22 mouse cellular contexts compared by ENCODE assay signal in the genomic region with DNA sequence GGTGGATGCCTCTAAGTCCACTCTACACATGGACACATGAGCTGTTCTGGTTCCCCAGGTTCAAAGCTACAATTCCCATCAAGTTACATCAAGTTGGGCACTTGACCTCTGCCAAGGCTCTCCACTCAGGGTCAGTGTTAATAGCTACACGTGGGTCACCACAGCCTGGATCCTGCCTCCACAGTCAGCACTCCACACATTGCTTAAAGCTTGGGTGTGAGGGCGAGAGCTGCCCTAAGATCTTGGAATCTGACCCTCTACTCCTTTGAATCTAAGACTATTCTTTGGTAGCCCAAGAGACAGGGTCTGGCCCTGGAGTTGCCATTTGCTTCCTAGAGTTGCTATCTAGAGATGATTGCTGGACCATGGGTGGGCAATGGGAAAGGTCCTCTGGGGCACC. TPM values are rescaled to one million over a fixed set of nuclear protein-coding genes. Genes with fewer than 3 reads are reported as not detected.
DNase-seq lines count a peak whose midpoint lies in the region; ATAC-seq and TF ChIP-seq lines count a peak whose summit lies in the region.
"Had no signal": no experiment of that assay in that cellular context is flagged by ENCODE, and none has a peak within 500 bp of the region (broad histone marks: within the 10 kb centered on the region; RNA-seq: fewer than 3 reads in every experiment).

No protein-coding gene starts in this region.

- peak; percentile 2 to 19 for DNase-seq in heart, adult 2 months
- DNase-seq in heart, postnatal 36 days, result no peak
- DNase-seq in lung, postnatal 0 days (ENCODE audit: low spot score), result no peak
- DNase-seq in lung, postnatal 25 days (ENCODE audit: low spot score), result no peak
- DNase-seq in liver, embryonic 13.5 days, result no peak
- DNase-seq: adrenal gland, adult 2 months; cerebellum, postnatal 10 days; heart, postnatal 14 days; kidney, adult 9 months; lung, postnatal 14 days; right cerebral cortex, postnatal 25 days; thymus, adult 2 months had no signal

- no peaks in the 10 kb centered on the region for H3K27me3 ChIP-seq in heart, adult 2 months (ENCODE audit: control insufficient read depth, insufficient read depth, low read length)
- no peaks in the 10 kb centered on the region for H3K27me3 ChIP-seq in lung, postnatal 0 days (replicated peaks; ENCODE audit: insufficient read depth, low read length)
- H3K27me3 ChIP-seq in liver, embryonic 13.5 days, result no peaks in the 10 kb centered on the region
- H3K27me3 ChIP-seq in stomach, embryonic 15.5 days (replicated peaks), result no peaks in the 10 kb centered on the region
- H3K27me3 ChIP-seq in hindbrain, embryonic 16.5 days (replicated peaks; ENCODE audit: control insufficient read depth, insufficient read depth, low read length), result no peaks in the 10 kb centered on the region
- H3K27me3 ChIP-seq: limb, embryonic 13.5 days; neural tube, embryonic 12.5 days had no signal

- TF ChIP-seq EP300 in heart, adult 2 months (IDR thresholded peaks at IDR 0.05; ENCODE audit: insufficient read depth, low read depth, low read length), result no peak
- no peak for TF ChIP-seq EP300 in lung, postnatal 0 days (IDR thresholded peaks at IDR 0.05)

- peaks cover 19% of the 10 kb centered on the region for H3K4me1 ChIP-seq in heart, adult 2 months (ENCODE audit: control insufficient read depth, insufficient read depth, low read length)
- H3K4me1 ChIP-seq in lung, postnatal 0 days (ENCODE audit: insufficient read depth, low read depth, low read length), result peaks cover 19% of the 10 kb centered on the region
- H3K4me1 ChIP-seq in liver, embryonic 13.5 days (replicated peaks), result peaks cover 78% of the 10 kb centered on the region
- H3K4me1 ChIP-seq in stomach, embryonic 15.5 days, result peaks cover 22% of the 10 kb centered on the region
- H3K4me1 ChIP-seq in hindbrain, embryonic 16.5 days (ENCODE audit: control insufficient read depth, insufficient read depth, low read depth, low read length), result peaks cover 15% of the 10 kb centered on the region

- TF ChIP-seq POLR2A in heart, adult 2 months (IDR thresholded peaks at IDR 0.05; ENCODE audit: insufficient read depth, low read depth, low read length), result no peak

- no peak overlapping the region; the same call in 1 of the 2 replicates for H3K27ac ChIP-seq in heart, adult 2 months
- H3K27ac ChIP-seq in lung, postnatal 0 days (ENCODE audit: low read length), result peak overlapping the region; percentile 16; the same call in 1 of the 2 replicates
- H3K27ac ChIP-seq in liver, embryonic 13.5 days, result peak overlapping the region; percentile 87
- H3K27ac ChIP-seq in stomach, embryonic 15.5 days, result 0 out of 2 replicates have a peak overlapping the region, but pooled peaks have one; percentile 74
- H3K27ac ChIP-seq in hindbrain, embryonic 16.5 days (ENCODE audit: low read depth, low read length), result no peak overlapping the region
- H3K27ac ChIP-seq: neural tube, embryonic 12.5 days had no signal

- no peak for TF ChIP-seq CTCF in heart, adult 2 months (IDR thresholded peaks at IDR 0.05)
- no peak for TF ChIP-seq CTCF in lung, postnatal 0 days (IDR thresholded peaks at IDR 0.05)

- peaks cover 2% of the 10 kb centered on the region for H3K79me2 ChIP-seq in heart, adult 2 months (replicated peaks; ENCODE audit: control insufficient read depth, insufficient read depth, low read length)

- intact Hi-C loops in heart, adult 2 months (cut with DNase I), result loop anchor here (5.0 kb wide), 2 partner anchors 34 to 56 kb away; no protein-coding TSS in a partner anchor
- intact Hi-C loops in heart, postnatal 36 days (cut with DNase I), result no loop called here

- no peak for ATAC-seq in lung, postnatal 0 days
- ATAC-seq in liver, embryonic 13.5 days (ENCODE audit: low read depth), result no peak
- no peak for ATAC-seq in stomach, embryonic 15.5 days (ENCODE audit: insufficient read depth, low FRiP score, low read depth)
- no peak for ATAC-seq in hindbrain, embryonic 16.5 days

- H3K4me2 ChIP-seq in lung, postnatal 0 days (replicated peaks; ENCODE audit: low read depth, low read length), result no peak overlapping the region
- H3K4me2 ChIP-seq in liver, embryonic 13.5 days, result peak overlapping the region; percentile 87; the same call in 1 of the 2 replicates
- H3K4me2 ChIP-seq in stomach, embryonic 15.5 days, result no peak overlapping the region
- no peak overlapping the region for H3K4me2 ChIP-seq in hindbrain, embryonic 16.5 days (ENCODE audit: low read length)

- peaks cover 5% of the 10 kb centered on the region; the same call in 1 of the 2 replicates for H3K36me3 ChIP-seq in heart, adult 2 months (ENCODE audit: control insufficient read depth, insufficient read depth, low read length)
- peaks cover 13% of the 10 kb centered on the region for H3K36me3 ChIP-seq in lung, postnatal 0 days (ENCODE audit: insufficient read depth, low read length)
- peaks cover 26% of the 10 kb centered on the region for H3K36me3 ChIP-seq in liver, embryonic 13.5 days
- peaks cover 11% of the 10 kb centered on the region; the same call in 1 of the 2 replicates for H3K36me3 ChIP-seq in stomach, embryonic 15.5 days
- peaks cover 11% of the 10 kb centered on the region for H3K36me3 ChIP-seq in hindbrain, embryonic 16.5 days (ENCODE audit: control insufficient read depth, insufficient read depth, low read length)

- H3K9ac ChIP-seq in heart, adult 2 months (ENCODE audit: low read depth, low read length), result no peak overlapping the region
- H3K9ac ChIP-seq in lung, postnatal 0 days (replicated peaks; ENCODE audit: low read depth), result no peak overlapping the region
- H3K9ac ChIP-seq in liver, embryonic 13.5 days, result no peak overlapping the region
- H3K9ac ChIP-seq in stomach, embryonic 15.5 days, result no peak overlapping the region
- no peak overlapping the region for H3K9ac ChIP-seq in hindbrain, embryonic 16.5 days (ENCODE audit: low read depth, low read length)
- H3K9ac ChIP-seq: limb, embryonic 13.5 days had no signal

- H3K9me3 ChIP-seq in lung, postnatal 0 days (ENCODE audit: low read length), result no peaks in the 10 kb centered on the region
- H3K9me3 ChIP-seq in liver, embryonic 13.5 days (replicated peaks), result no peaks in the 10 kb centered on the region
- H3K9me3 ChIP-seq in stomach, embryonic 15.5 days, result no peaks in the 10 kb centered on the region
- no peaks in the 10 kb centered on the region for H3K9me3 ChIP-seq in hindbrain, embryonic 16.5 days (ENCODE audit: control insufficient read depth, low read length)
- H3K9me3 ChIP-seq: G1E; limb, embryonic 13.5 days; neural tube, embryonic 12.5 days had no signal

- 92% methylated on average over 2 of the region's 2 CpGs for WGBS in heart, adult 2 months
- 85% methylated on average over 2 of the region's 2 CpGs for WGBS in lung, postnatal 0 days
- WGBS in liver, embryonic 13.5 days (ENCODE audit: insufficient replicate concordance), result 88% methylated on average over 2 of the region's 2 CpGs
- 93% methylated on average over 2 of the region's 2 CpGs for WGBS in stomach, embryonic 15.5 days
- WGBS in hindbrain, embryonic 16.5 days, result 95% methylated on average over 2 of the region's 2 CpGs

- no peak overlapping the region for H3K4me3 ChIP-seq in heart, adult 2 months
- H3K4me3 ChIP-seq in lung, postnatal 0 days (ENCODE audit: low read depth, low read length), result no peak overlapping the region
- no peak overlapping the region for H3K4me3 ChIP-seq in liver, embryonic 13.5 days (replicated peaks)
- H3K4me3 ChIP-seq in stomach, embryonic 15.5 days (replicated peaks), result no peak overlapping the region
- no peak overlapping the region for H3K4me3 ChIP-seq in hindbrain, embryonic 16.5 days (ENCODE audit: low read length)

RNA-seq across cellular contexts. Expression of a gene that starts 0.9 kb away (rescaled TPM):
- 100 to 1,000 TPM; 883 to 991 TPM for total RNA-seq in heart, adult 2 months (2021)
- 1,120 and 1,462 TPM in 2 replicates for polyA plus RNA-seq in heart, adult 2 months (2012; rRNA removed)
- total RNA-seq in heart, postnatal 36 days (2021), result 100 to 1,000 TPM; 830 to 843 TPM
- 469 and 481 TPM in 2 replicates for polyA plus RNA-seq in lung, postnatal 0 days (2015; fragmentation: Nextera tagmentation; extraction: Ambion mirVana)
- 297 and 306 TPM in 2 replicates for polyA plus RNA-seq in liver, embryonic 13.5 days (2015; fragmentation: Nextera tagmentation; extraction: Ambion mirVana)
- polyA plus RNA-seq in stomach, embryonic 15.5 days (2015; fragmentation: Nextera tagmentation; extraction: Ambion mirVana), result 308 and 323 TPM in 2 replicates
- 356 and 378 TPM in 2 replicates for polyA plus RNA-seq in hindbrain, embryonic 16.5 days (2015; fragmentation: Nextera tagmentation; extraction: Ambion mirVana)

RNA-seq across cellular contexts. Expression of a gene that starts 6.3 kb away (rescaled TPM):
- 1 to 10 TPM; 3.5 to 4.9 TPM for total RNA-seq in heart, adult 2 months (2021)
- polyA plus RNA-seq in heart, adult 2 months (2012; rRNA removed), result 0.23 TPM in 1 of 2 replicates, not detected in the other
- total RNA-seq in heart, postnatal 36 days (2021), result 1 to 10 TPM in 1 of 2 experiments, under 1 TPM in 1; 0.72 to 8.2 TPM
- 0.80 TPM in 1 of 2 replicates, not detected in the other for polyA plus RNA-seq in lung, postnatal 0 days (2015; fragmentation: Nextera tagmentation; extraction: Ambion mirVana)
- 0.61 TPM in 1 of 2 replicates, not detected in the other for polyA plus RNA-seq in liver, embryonic 13.5 days (2015; fragmentation: Nextera tagmentation; extraction: Ambion mirVana)
- 0.58 TPM in 1 of 2 replicates, not detected in the other for polyA plus RNA-seq in stomach, embryonic 15.5 days (2015; fragmentation: Nextera tagmentation; extraction: Ambion mirVana)
- 6.4 TPM in 1 of 2 replicates, not detected in the other for polyA plus RNA-seq in hindbrain, embryonic 16.5 days (2015; fragmentation: Nextera tagmentation; extraction: Ambion mirVana)
- polyA plus RNA-seq: adrenal gland, adult 2 months; limb, embryonic 13.5 days had no signal

RNA-seq across cellular contexts. Expression of a gene that starts 15.2 kb away (rescaled TPM):
- 1 to 10 TPM; 2.2 to 3.6 TPM for total RNA-seq in heart, adult 2 months (2021)
- polyA plus RNA-seq in heart, adult 2 months (2012; rRNA removed), result 4.9 and 6.4 TPM in 2 replicates
- total RNA-seq in heart, postnatal 36 days (2021), result 1 to 10 TPM; 1.8 to 2.0 TPM
- 15.0 and 15.5 TPM in 2 replicates for polyA plus RNA-seq in lung, postnatal 0 days (2015; fragmentation: Nextera tagmentation; extraction: Ambion mirVana)
- 1.5 and 1.8 TPM in 2 replicates for polyA plus RNA-seq in liver, embryonic 13.5 days (2015; fragmentation: Nextera tagmentation; extraction: Ambion mirVana)
- 1.7 and 2.8 TPM in 2 replicates for polyA plus RNA-seq in stomach, embryonic 15.5 days (2015; fragmentation: Nextera tagmentation; extraction: Ambion mirVana)
- polyA plus RNA-seq in hindbrain, embryonic 16.5 days (2015; fragmentation: Nextera tagmentation; extraction: Ambion mirVana), result 13.3 and 14.9 TPM in 2 replicates

RNA-seq across cellular contexts. Expression of a gene that starts 45.9 kb away (rescaled TPM):
- not detected for total RNA-seq in heart, adult 2 months (2021)
- not detected in 2 replicates for polyA plus RNA-seq in heart, adult 2 months (2012; rRNA removed)
- total RNA-seq in heart, postnatal 36 days (2021), result not detected
- polyA plus RNA-seq in lung, postnatal 0 days (2015; fragmentation: Nextera tagmentation; extraction: Ambion mirVana), result 0.47 and 1.1 TPM in 2 replicates
- not detected in 2 replicates for polyA plus RNA-seq in liver, embryonic 13.5 days (2015; fragmentation: Nextera tagmentation; extraction: Ambion mirVana)
- polyA plus RNA-seq in stomach, embryonic 15.5 days (2015; fragmentation: Nextera tagmentation; extraction: Ambion mirVana), result 13.2 and 19.6 TPM in 2 replicates
- polyA plus RNA-seq in hindbrain, embryonic 16.5 days (2015; fragmentation: Nextera tagmentation; extraction: Ambion mirVana), result not detected in 2 replicates
- total RNA-seq: adrenal gland, adult 2 months; gastrocnemius, postnatal 36 days; heart, postnatal 14 days; layer of hippocampus, adult 18-20 months; left cerebral cortex, adult 8-10 months had no signal
- polyA plus RNA-seq: G1E; inflammation-experienced regulatory T-cells, adult 6 months; midbrain, embryonic 16.5 days had no signal

RNA-seq across cellular contexts. Expression of a gene that starts 52.9 kb away (rescaled TPM):
- total RNA-seq in heart, adult 2 months (2021), result 1 to 10 TPM; 2.7 to 3.0 TPM
- polyA plus RNA-seq in heart, adult 2 months (2012; rRNA removed), result 5.9 and 7.5 TPM in 2 replicates
- 1 to 10 TPM; 1.6 to 3.4 TPM for total RNA-seq in heart, postnatal 36 days (2021)
- polyA plus RNA-seq in lung, postnatal 0 days (2015; fragmentation: Nextera tagmentation; extraction: Ambion mirVana), result 1.9 and 2.1 TPM in 2 replicates
- polyA plus RNA-seq in liver, embryonic 13.5 days (2015; fragmentation: Nextera tagmentation; extraction: Ambion mirVana), result 3.4 and 4.3 TPM in 2 replicates
- polyA plus RNA-seq in stomach, embryonic 15.5 days (2015; fragmentation: Nextera tagmentation; extraction: Ambion mirVana), result 10.4 and 13.3 TPM in 2 replicates
- 2.0 and 22.5 TPM in 2 replicates for polyA plus RNA-seq in hindbrain, embryonic 16.5 days (2015; fragmentation: Nextera tagmentation; extraction: Ambion mirVana)
- polyA plus RNA-seq: adrenal gland, adult 2 months; inflammation-experienced regulatory T-cells, adult 6 months had no signal

Comparison
In these comparisons a context has a peak if more than half of its experiments do, and no peak if none do; other contexts are left out.
1. DNase-seq: peak in heart, adult 2 months (2 of 2); none in heart, postnatal 36 days (0 of 2), lung, postnatal 0 days (single experiment), lung, postnatal 25 days (single experiment) and liver, embryonic 13.5 days (single experiment).
2. H3K27ac ChIP-seq: peak in lung, postnatal 0 days (single experiment), liver, embryonic 13.5 days (single experiment) and stomach, embryonic 15.5 days (single experiment); none in heart, adult 2 months (single experiment) and hindbrain, embryonic 16.5 days (single experiment).